Comparison of ENCODE assay signal across 20 mouse cellular contexts in the genomic region with DNA sequence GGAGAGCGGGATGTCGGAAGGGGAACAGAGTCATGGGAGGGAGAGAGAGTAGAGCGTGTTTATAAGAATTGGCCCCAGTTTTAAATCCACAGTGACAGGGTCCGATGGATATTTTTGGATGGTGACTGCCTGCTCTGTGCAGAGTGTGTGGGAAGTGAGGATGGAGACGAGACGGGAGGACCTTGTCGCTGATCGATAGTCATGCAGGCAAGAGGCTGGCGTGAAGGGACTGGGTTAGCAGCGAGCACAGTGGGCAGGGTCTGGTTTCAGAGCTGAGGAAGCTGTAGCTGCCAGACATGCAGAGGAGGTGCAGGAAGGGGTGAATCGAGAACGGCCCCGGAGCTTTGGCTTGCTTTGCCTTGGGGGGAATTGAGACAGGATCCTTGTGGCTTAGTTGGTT. TPM values are rescaled to one million over a fixed set of nuclear protein-coding genes. Genes with fewer than 3 reads are reported as not detected.
DNase-seq lines count a peak whose midpoint lies in the region; ATAC-seq and TF ChIP-seq lines count a peak whose summit lies in the region.
"Had no signal": no experiment of that assay in that cellular context is flagged by ENCODE, and none has a peak within 500 bp of the region (broad histone marks: within the 10 kb centered on the region; RNA-seq: fewer than 3 reads in every experiment).

No protein-coding gene starts in this region.

- peaks cover 48% of the 10 kb centered on the region for H3K4me1 ChIP-seq in heart, embryonic 15.5 days (replicated peaks)
- H3K4me1 ChIP-seq in liver, adult 2 months (ENCODE audit: control insufficient read depth, insufficient read depth, low read length): peaks cover 50% of the 10 kb centered on the region
- peaks cover 16% of the 10 kb centered on the region; the same call in 1 of the 2 replicates for H3K4me1 ChIP-seq in liver, embryonic 11.5 days (replicated peaks; ENCODE audit: control insufficient read depth, insufficient read depth, low read length)
- 0 out of 2 replicates have a peak, but pooled peaks cover 3% of the 10 kb centered on the region for H3K4me1 ChIP-seq in stomach, postnatal 0 days (replicated peaks; ENCODE audit: control insufficient read depth, insufficient read depth)
- H3K4me1 ChIP-seq: midbrain, embryonic 13.5 days had no signal

- no peak for TF ChIP-seq EP300 in stomach, postnatal 0 days (optimal IDR thresholded peaks at IDR 0.05)

- H3K4me3 ChIP-seq in gastrocnemius, adult 2 months: peak overlapping the region; percentile 21; the same call in 1 of the 2 replicates
- no peak overlapping the region for H3K4me3 ChIP-seq in heart, embryonic 15.5 days
- peak overlapping the region; percentile 47 for H3K4me3 ChIP-seq in liver, adult 2 months (ENCODE audit: insufficient read depth, low read depth, low read length)
- no peak overlapping the region for H3K4me3 ChIP-seq in liver, embryonic 11.5 days (ENCODE audit: low read depth, low read length)
- no peak overlapping the region for H3K4me3 ChIP-seq in stomach, postnatal 0 days (ENCODE audit: low read depth, low read length)
- H3K4me3 ChIP-seq: forebrain, embryonic 15.5 days; hindbrain, embryonic 15.5 days; liver, embryonic 15.5 days; midbrain, embryonic 13.5 days had no signal

- no peak for ATAC-seq in heart, embryonic 15.5 days (replicated peaks; ENCODE audit: insufficient number of reproducible peaks, insufficient read depth, low FRiP score, low read depth)
- no peak for ATAC-seq in liver, embryonic 11.5 days (replicated peaks; ENCODE audit: low FRiP score)
- no peak for ATAC-seq in stomach, postnatal 0 days (ENCODE audit: low FRiP score, low TSS enrichment)
- ATAC-seq: CD4-positive, CD25-positive, alpha-beta regulatory T cell, adult 4 months; forebrain, embryonic 15.5 days; midbrain, embryonic 13.5 days; Patski had no signal

- no peaks in the 10 kb centered on the region for H3K36me3 ChIP-seq in heart, embryonic 15.5 days
- no peaks in the 10 kb centered on the region for H3K36me3 ChIP-seq in liver, adult 2 months (ENCODE audit: control insufficient read depth, insufficient read depth, low read length)
- peaks cover 4% of the 10 kb centered on the region; the same call in 1 of the 2 replicates for H3K36me3 ChIP-seq in liver, embryonic 11.5 days (ENCODE audit: control insufficient read depth, insufficient read depth, low read length)
- H3K36me3 ChIP-seq in stomach, postnatal 0 days (ENCODE audit: control insufficient read depth, insufficient read depth, low read length): no peaks in the 10 kb centered on the region
- H3K36me3 ChIP-seq: forebrain, embryonic 15.5 days; G1E; hindbrain, embryonic 15.5 days; liver, embryonic 15.5 days; midbrain, embryonic 13.5 days had no signal

- TF ChIP-seq POLR2A in liver, adult 2 months (IDR thresholded peaks at IDR 0.05; ENCODE audit: extremely low read depth, insufficient read depth, low read length): no peak

- DNase-seq in gastrocnemius, adult 2 months: no peak
- DNase-seq in gastrocnemius, adult 18-20 months (ENCODE audit: low spot score): no peak
- no peak for DNase-seq in heart, postnatal 25 days (ENCODE audit: low spot score)
- DNase-seq in liver, adult 2 months (ENCODE audit: extremely low read depth, low read depth, low spot score): peak; percentile 52
- DNase-seq in liver, embryonic 11.5 days (ENCODE audit: low spot score): no peak
- no peak for DNase-seq in stomach, postnatal 0 days (ENCODE audit: low spot score)
- DNase-seq: adrenal gland, postnatal 36 days; cerebellum, adult 9-10 months; gastrocnemius, postnatal 36 days; kidney, adult 9 months; kidney, postnatal 14 days; thymus, adult 2 months had no signal

- peaks cover 44% of the 10 kb centered on the region; the same call in 1 of the 2 replicates for H3K79me2 ChIP-seq in liver, adult 2 months (ENCODE audit: control insufficient read depth, insufficient read depth, low read length)

- H3K4me2 ChIP-seq in heart, embryonic 15.5 days: peak overlapping the region; percentile 31; the same call in 1 of the 2 replicates
- H3K4me2 ChIP-seq in liver, embryonic 11.5 days: no peak overlapping the region
- H3K4me2 ChIP-seq in stomach, postnatal 0 days (replicated peaks; ENCODE audit: low read depth): peak overlapping the region; percentile 8; the same call in 1 of the 2 replicates
- H3K4me2 ChIP-seq: forebrain, embryonic 15.5 days; hindbrain, embryonic 15.5 days; liver, embryonic 15.5 days; midbrain, embryonic 13.5 days had no signal

- H3K9ac ChIP-seq in heart, embryonic 15.5 days: 0 out of 2 replicates have a peak overlapping the region, but pooled peaks have one; percentile 7
- H3K9ac ChIP-seq in liver, adult 2 months (ENCODE audit: low read depth, low read length): peak overlapping the region; percentile 12
- H3K9ac ChIP-seq in liver, embryonic 11.5 days (ENCODE audit: low read depth, low read length): no peak overlapping the region
- H3K9ac ChIP-seq in stomach, postnatal 0 days (ENCODE audit: low read length): no peak overlapping the region
- H3K9ac ChIP-seq: forebrain, embryonic 15.5 days; hindbrain, embryonic 15.5 days; liver, embryonic 15.5 days; midbrain, embryonic 13.5 days had no signal

- H3K9me3 ChIP-seq in heart, embryonic 15.5 days (replicated peaks): no peaks in the 10 kb centered on the region
- H3K9me3 ChIP-seq in liver, embryonic 11.5 days (ENCODE audit: control insufficient read depth, low read length): no peaks in the 10 kb centered on the region
- no peaks in the 10 kb centered on the region for H3K9me3 ChIP-seq in stomach, postnatal 0 days (ENCODE audit: control insufficient read depth, low read length)
- H3K9me3 ChIP-seq: forebrain, embryonic 15.5 days; G1E; hindbrain, embryonic 15.5 days; liver, embryonic 15.5 days; midbrain, embryonic 13.5 days had no signal

- 58% methylated on average over 13 of the region's 13 CpGs for WGBS in heart, embryonic 15.5 days
- WGBS in liver, adult 2 months: 23% methylated on average over 13 of the region's 13 CpGs
- 79% methylated on average over 13 of the region's 13 CpGs for WGBS in liver, embryonic 11.5 days
- 64% methylated on average over 13 of the region's 13 CpGs for whole genome bisulfite sequencing in stomach, postnatal 0 days

- H3K27me3 ChIP-seq in heart, embryonic 15.5 days: no peaks in the 10 kb centered on the region
- no peaks in the 10 kb centered on the region for H3K27me3 ChIP-seq in liver, adult 2 months (ENCODE audit: control insufficient read depth, insufficient read depth, low read length)
- peaks cover 2% of the 10 kb centered on the region; the same call in 1 of the 2 replicates for H3K27me3 ChIP-seq in liver, embryonic 11.5 days (replicated peaks; ENCODE audit: control insufficient read depth, insufficient read depth, low read length)
- no peaks in the 10 kb centered on the region for H3K27me3 ChIP-seq in stomach, postnatal 0 days (ENCODE audit: control insufficient read depth, insufficient read depth, low read length)
- H3K27me3 ChIP-seq: forebrain, embryonic 15.5 days; hindbrain, embryonic 15.5 days; midbrain, embryonic 13.5 days; Patski had no signal

- peak overlapping the region; percentile 38 for H3K27ac ChIP-seq in gastrocnemius, adult 2 months
- H3K27ac ChIP-seq in heart, embryonic 15.5 days: no peak overlapping the region
- peak overlapping the region; percentile 70 for H3K27ac ChIP-seq in liver, adult 2 months (replicated peaks; ENCODE audit: insufficient read depth, low read depth, low read length)
- no peak overlapping the region for H3K27ac ChIP-seq in liver, embryonic 11.5 days (ENCODE audit: low read depth, low read length)
- H3K27ac ChIP-seq in stomach, postnatal 0 days (replicated peaks): 0 out of 2 replicates have a peak overlapping the region, but pooled peaks have one; percentile 8
- H3K27ac ChIP-seq: forebrain, embryonic 15.5 days; hindbrain, embryonic 15.5 days; liver, embryonic 15.5 days; midbrain, embryonic 13.5 days had no signal

- TF ChIP-seq CTCF in gastrocnemius, adult 2 months (IDR thresholded peaks at IDR 0.05): no peak
- no peak for TF ChIP-seq CTCF in liver, adult 2 months (IDR thresholded peaks at IDR 0.05; ENCODE audit: low read depth, low read length)
- TF ChIP-seq CTCF in stomach, postnatal 0 days (IDR thresholded peaks at IDR 0.05; ENCODE audit: low read depth): no peak

- intact Hi-C loops in gastrocnemius, adult 2 months (cut with DNase I): no loop called here
- intact Hi-C loops in heart, postnatal 25 days (cut with DNase I): no loop called here

RNA-seq across cellular contexts. Expression of gene Lifr, which starts 50.8 kb away (rescaled TPM):
- total RNA-seq in gastrocnemius, adult 2 months (2021): 10 to 100 TPM; 66.2 to 83.3 TPM
- total RNA-seq in gastrocnemius, adult 18-20 months (2021): 10 to 100 TPM; 47.9 to 50.9 TPM
- 17.4 and 20.3 TPM in 2 replicates for polyA plus RNA-seq in heart, embryonic 15.5 days (2015; fragmentation: Nextera tagmentation; extraction: Ambion mirVana)
- 10 to 100 TPM; 53.8 to 63.4 TPM for total RNA-seq in heart, postnatal 25 days (2021)
- 386 and 431 TPM in 2 replicates for total RNA-seq in liver, adult 2 months (2014; rRNA removed)
- polyA plus RNA-seq in liver, adult 2 months (2012; rRNA removed): 134 and 159 TPM in 2 replicates
- polyA plus RNA-seq in liver, embryonic 11.5 days (2014; fragmentation: Nextera tagmentation; extraction: Ambion mirVana): 28.7 and 31.0 TPM in 2 replicates
- 15.4 and 15.6 TPM in 2 replicates for polyA plus RNA-seq in stomach, postnatal 0 days (2015; fragmentation: Nextera tagmentation; extraction: Ambion mirVana)
- polyA plus RNA-seq: G1E had no signal

Comparison
In these comparisons a context has a peak if more than half of its experiments do, and no peak if none do; other contexts are left out.
1. H3K27ac ChIP-seq: peak in gastrocnemius, adult 2 months (single experiment), liver, adult 2 months (single experiment) and stomach, postnatal 0 days (single experiment); none in heart, embryonic 15.5 days (single experiment) and liver, embryonic 11.5 days (single experiment).
2. H3K4me3 ChIP-seq: peak in gastrocnemius, adult 2 months (single experiment) and liver, adult 2 months (single experiment); none in heart, embryonic 15.5 days (single experiment), liver, embryonic 11.5 days (single experiment) and stomach, postnatal 0 days (single experiment).
3. H3K9ac ChIP-seq: peak in heart, embryonic 15.5 days (single experiment) and liver, adult 2 months (single experiment); none in liver, embryonic 11.5 days (single experiment) and stomach, postnatal 0 days (single experiment).